Mouse (Mus musculus) NIH3T3 (cell line): ENCODE measurements around the gene Cldn6.

ENCODE experiments used
- DNase-seq: peaks from one replicate; pipeline ENCODE4 v3.0.0-alpha.2; 2012; ENCODE audit warnings: low read depth

Cldn6 gene

GRCm38 (mm10) chr17:23679127-23679835, at the start of gene Cldn6:
TSS of gene Cldn6 (plus strand) at chr17:23679249.
- no peak for DNase-seq

- DNase-seq, result peak; percentile 89
Measured at GRCm38 (mm10) chr17:23630195-23631020, 48.6 kb upstream of the Cldn6 start.

GRCm38 (mm10) chr17:23631241-23631640, 47.8 kb upstream of the Cldn6 start:
- DNase-seq, result no peak

GRCm38 (mm10) chr17:23644613-23645495, 34.2 kb upstream of the Cldn6 start, which contains the start of gene Mmp25:
TSS of gene Mmp25 (minus strand) at chr17:23645277.
- no peak for DNase-seq

GRCm38 (mm10) chr17:23645894-23646293, 33.2 kb upstream of the Cldn6 start:
- DNase-seq, result no peak

GRCm38 (mm10) chr17:23651363-23651762, 27.7 kb upstream of the Cldn6 start:
- DNase-seq, result peak; percentile 63

- DNase-seq, result peak; percentile 22
Measured at GRCm38 (mm10) chr17:23653324-23653723, 25.7 kb upstream of the Cldn6 start.

GRCm38 (mm10) chr17:23654001-23654400, 25.0 kb upstream of the Cldn6 start:
- DNase-seq, result no peak

GRCm38 (mm10) chr17:23654410-23654809, 24.6 kb upstream of the Cldn6 start:
- DNase-seq, result no peak

GRCm38 (mm10) chr17:23658450-23658849, 20.6 kb upstream of the Cldn6 start:
- no peak for DNase-seq

- no peak for DNase-seq
Measured at GRCm38 (mm10) chr17:23660117-23660875, 18.8 kb upstream of the Cldn6 start, which contains the start of gene Bicdl2. TSS of gene Bicdl2 (plus strand) at chr17:23660506.

- no peak for DNase-seq
Measured at GRCm38 (mm10) chr17:23660876-23661200, 18.2 kb upstream of the Cldn6 start.

- DNase-seq, result no peak
Measured at GRCm38 (mm10) chr17:23661526-23661925, 17.5 kb upstream of the Cldn6 start.

- peak; percentile 68 for DNase-seq
Measured at GRCm38 (mm10) chr17:23664556-23665021, 14.5 kb upstream of the Cldn6 start.

GRCm38 (mm10) chr17:23665511-23665910, 13.5 kb upstream of the Cldn6 start:
- DNase-seq, result no peak

- DNase-seq, result no peak
Measured at GRCm38 (mm10) chr17:23670516-23671074, 8.5 kb upstream of the Cldn6 start.

- DNase-seq, result no peak
Measured at GRCm38 (mm10) chr17:23671519-23671918, 7.5 kb upstream of the Cldn6 start.

GRCm38 (mm10) chr17:23672761-23673160, 6.3 kb upstream of the Cldn6 start:
- no peak for DNase-seq

- peak; percentile 95 for DNase-seq
Measured at GRCm38 (mm10) chr17:23673424-23674073, 5.5 kb upstream of the Cldn6 start, which contains the start of the genes Hcfc1r1 and Thoc6. TSS of gene Hcfc1r1 (plus strand) at chr17:23673596. TSS of gene Thoc6 (minus strand) at chr17:23673882.

GRCm38 (mm10) chr17:23674271-23674952, 4.6 kb upstream of the Cldn6 start:
- peak; percentile 66 for DNase-seq
